Mouse (Mus musculus) embryonic facial prominence, embryonic 15.5 days (tissue): ENCODE results near the gene Phb2. TPM values are rescaled to one million over a fixed set of nuclear protein-coding genes. Genes with fewer than 3 reads are reported as not detected.

Experiments used
- ATAC-seq: fragments of 200-750 bp; cut with Nextera tagmentation; 2 replicates; pipeline ENCODE4 v1.8.0; 2017; ENCODE audit warnings: low read depth, moderate TSS enrichment; ENCODE audit not compliant: insufficient number of reproducible peaks, low FRiP score, low TSS enrichment
- H3K27ac ChIP-seq: fragments of 300-500 bp; sonication (generic); replicated peaks from 2 replicates; pipeline ENCODE4 v1.5.1; 2015; ENCODE audit warnings: mild to moderate bottlenecking, inconsistent platforms
- H3K27me3 ChIP-seq: fragments of 300-500 bp; sonication (generic); 2 replicates; pipeline ENCODE4 v1.6.1; 2015; ENCODE audit warnings: inconsistent platforms
- H3K36me3 ChIP-seq: fragments of 300-500 bp; sonication (generic); 2 replicates; pipeline ENCODE4 v1.6.1; 2015; ENCODE audit warnings: mild to moderate bottlenecking, inconsistent platforms
- H3K4me1 ChIP-seq: fragments of 300-500 bp; sonication (generic); 2 replicates; pipeline ENCODE4 v1.6.1; 2015; ENCODE audit warnings: inconsistent platforms
- H3K4me2 ChIP-seq: fragments of 300-500 bp; sonication (generic); replicated peaks from 2 replicates; pipeline ENCODE4 v1.6.1; 2015; ENCODE audit warnings: mild to moderate bottlenecking, inconsistent platforms
- H3K4me3 ChIP-seq: fragments of 300-500 bp; sonication (generic); replicated peaks from 2 replicates; pipeline ENCODE4 v1.5.1; 2015; ENCODE audit warnings: mild to moderate bottlenecking, inconsistent platforms
- H3K9ac ChIP-seq: fragments of 300-500 bp; sonication (generic); 2 replicates; pipeline ENCODE4 v1.6.1; 2015; ENCODE audit warnings: inconsistent platforms
- H3K9me3 ChIP-seq: fragments of 300-500 bp; sonication (generic); replicated peaks from 2 replicates; pipeline ENCODE4 v1.6.1; 2016; ENCODE audit warnings: inconsistent platforms
- WGBS: fragments of 180-500 bp; shearing (Covaris S2); methylation state at CpG from one replicate; pipeline ENCODE4 v1.1.7; 2015; 5-methylcytosine and 5-hydroxymethylcytosine counted together
- polyA plus RNA-seq: library from polyadenylated mRNA; unstranded; fragments of >200 nt; fragmentation: Nextera tagmentation; extraction: Ambion mirVana; gene quantifications from 2 replicates; pipeline ENCODE4 v1.2.1, GENCODE M21; 2015

The Phb2 gene
- polyA plus RNA-seq, result 301 and 317 TPM in 2 replicates

- peak; percentile 96 for ATAC-seq
- Histone ChIP-seq H3K4me1 (peaks cover 44% of the 10 kb centered on the region), H3K9me3 (no peaks in the 10 kb centered on the region), H3K4me3 (peak within 1 kb of the TSS; percentile 91), H3K4me2 (peak within 1 kb of the TSS; percentile 84), H3K9ac (peak within 1 kb of the TSS; percentile 85), H3K27ac (peak within 1 kb of the TSS; percentile 90), H3K36me3 (peaks cover 45% of the 10 kb centered on the region), H3K27me3 (no peaks in the 10 kb centered on the region)
- under 1% methylated on average over 74 of the region's 76 CpGs for WGBS
Observed at GRCm38 (mm10) chr6:124711824-124712782, at the start of gene Phb2, which contains the start of gene Emg1. TSS of gene Phb2 (plus strand) at chr6:124712336. TSS of gene Emg1 (minus strand) at chr6:124712178.

GRCm38 (mm10) chr6:124662477-124663423 is 49.4 kb upstream of the Phb2 start, which contains the start of gene Lpcat3:
TSS of gene Lpcat3 (plus strand) at chr6:124663027.
- H3K4me3 ChIP-seq, result peak within 1 kb of the TSS; percentile 81
- H3K27me3 ChIP-seq, result no peaks in the 10 kb centered on the region
- ATAC-seq, result peak; percentile 97
- peak within 1 kb of the TSS; percentile 70 for H3K4me2 ChIP-seq
- H3K36me3 ChIP-seq, result 0 out of 2 replicates have a peak, but pooled peaks cover 3% of the 10 kb centered on the region
- peaks cover 9% of the 10 kb centered on the region; the same call in 1 of the 2 replicates for H3K4me1 ChIP-seq
- H3K9me3 ChIP-seq, result no peaks in the 10 kb centered on the region
- H3K27ac ChIP-seq, result peak within 1 kb of the TSS; percentile 88
- H3K9ac ChIP-seq, result peak within 1 kb of the TSS; percentile 57
- 1% methylated on average over 73 of the region's 87 CpGs for WGBS

- Histone ChIP-seq H3K4me1 (peaks cover 9% of the 10 kb centered on the region; the same call in 1 of the 2 replicates), H3K9me3 (no peaks in the 10 kb centered on the region), H3K36me3 (0 out of 2 replicates have a peak, but pooled peaks cover 3% of the 10 kb centered on the region), H3K27me3 (no peaks in the 10 kb centered on the region), H3K4me2 (peak overlapping the region; percentile 70), H3K4me3 (peak overlapping the region; percentile 81), H3K27ac (peak overlapping the region; percentile 88), H3K9ac (peak overlapping the region; percentile 57)
- whole genome bisulfite sequencing, result 19% methylated on average over 13 of the region's 13 CpGs
- ATAC-seq, result no peak
Observed at GRCm38 (mm10) chr6:124663424-124663795, 48.7 kb upstream of the Phb2 start.

GRCm38 (mm10) chr6:124664256-124664655 is 47.9 kb upstream of the Phb2 start:
- WGBS, result 70% methylated on average over 7 of the region's 7 CpGs
- Histone ChIP-seq H3K9me3 (no peaks in the 10 kb centered on the region), H3K4me1 (peaks cover 9% of the 10 kb centered on the region; the same call in 1 of the 2 replicates), H3K4me3 (0 out of 2 replicates have a peak overlapping the region, but pooled peaks have one; percentile 81), H3K36me3 (0 out of 2 replicates have a peak, but pooled peaks cover 3% of the 10 kb centered on the region), H3K4me2 (peak overlapping the region; percentile 70; the same call in 1 of the 2 replicates), H3K27me3 (no peaks in the 10 kb centered on the region), H3K27ac (no peak overlapping the region), H3K9ac (no peak overlapping the region)
- ATAC-seq, result no peak

GRCm38 (mm10) chr6:124665011-124665410 is 47.1 kb upstream of the Phb2 start:
- Histone ChIP-seq H3K9me3 (no peaks in the 10 kb centered on the region), H3K4me3 (no peak overlapping the region), H3K27ac (no peak overlapping the region), H3K27me3 (no peaks in the 10 kb centered on the region), H3K36me3 (0 out of 2 replicates have a peak, but pooled peaks cover 3% of the 10 kb centered on the region), H3K4me1 (peaks cover 9% of the 10 kb centered on the region; the same call in 1 of the 2 replicates), H3K9ac (no peak overlapping the region), H3K4me2 (no peak overlapping the region)
- 91% methylated on average over 10 of the region's 10 CpGs for WGBS
- ATAC-seq, result no peak

- H3K36me3 ChIP-seq, result peaks cover 5% of the 10 kb centered on the region; the same call in 1 of the 2 replicates
- no peak overlapping the region for H3K4me3 ChIP-seq
- no peak overlapping the region for H3K9ac ChIP-seq
- H3K4me1 ChIP-seq, result 0 out of 2 replicates have a peak, but pooled peaks cover 9% of the 10 kb centered on the region
- WGBS, result 85% methylated on average over 11 of the region's 11 CpGs
- ATAC-seq, result no peak
- H3K27ac ChIP-seq, result no peak overlapping the region
- no peaks in the 10 kb centered on the region for H3K9me3 ChIP-seq
- H3K4me2 ChIP-seq, result no peak overlapping the region
- no peaks in the 10 kb centered on the region for H3K27me3 ChIP-seq
Observed at GRCm38 (mm10) chr6:124669234-124669859, 42.8 kb upstream of the Phb2 start.

- WGBS, result 91% methylated on average over 7 of the region's 7 CpGs
- peaks cover 7% of the 10 kb centered on the region; the same call in 1 of the 2 replicates for H3K36me3 ChIP-seq
- no peak overlapping the region for H3K4me2 ChIP-seq
- H3K4me1 ChIP-seq, result 0 out of 2 replicates have a peak, but pooled peaks cover 9% of the 10 kb centered on the region
- no peak overlapping the region for H3K27ac ChIP-seq
- H3K9ac ChIP-seq, result no peak overlapping the region
- no peak overlapping the region for H3K4me3 ChIP-seq
- H3K9me3 ChIP-seq, result no peaks in the 10 kb centered on the region
- no peaks in the 10 kb centered on the region for H3K27me3 ChIP-seq
- no peak for ATAC-seq
Observed at GRCm38 (mm10) chr6:124670281-124670900, 41.7 kb upstream of the Phb2 start.

- H3K27me3 ChIP-seq, result no peaks in the 10 kb centered on the region
- H3K4me2 ChIP-seq, result no peak overlapping the region
- no peaks in the 10 kb centered on the region for H3K9me3 ChIP-seq
- no peak overlapping the region for H3K9ac ChIP-seq
- ATAC-seq, result no peak
- H3K36me3 ChIP-seq, result peaks cover 4% of the 10 kb centered on the region; the same call in 1 of the 2 replicates
- 0 out of 2 replicates have a peak, but pooled peaks cover 9% of the 10 kb centered on the region for H3K4me1 ChIP-seq
- H3K4me3 ChIP-seq, result no peak overlapping the region
- 54% methylated on average over 6 of the region's 6 CpGs for WGBS
- no peak overlapping the region for H3K27ac ChIP-seq
Observed at GRCm38 (mm10) chr6:124672100-124672499, 40.0 kb upstream of the Phb2 start.

- Histone ChIP-seq H3K27ac (no peak overlapping the region), H3K27me3 (no peaks in the 10 kb centered on the region), H3K4me2 (no peak overlapping the region), H3K36me3 (peaks cover 4% of the 10 kb centered on the region; the same call in 1 of the 2 replicates), H3K4me1 (0 out of 2 replicates have a peak, but pooled peaks cover 9% of the 10 kb centered on the region), H3K9ac (no peak overlapping the region), H3K9me3 (no peaks in the 10 kb centered on the region), H3K4me3 (no peak overlapping the region)
- no peak for ATAC-seq
- WGBS, result 83% methylated on average over 9 of the region's 9 CpGs
Observed at GRCm38 (mm10) chr6:124673619-124674018, 38.5 kb upstream of the Phb2 start.

- H3K27me3 ChIP-seq, result no peaks in the 10 kb centered on the region
- H3K4me2 ChIP-seq, result no peak overlapping the region
- no peak overlapping the region for H3K27ac ChIP-seq
- peaks cover 4% of the 10 kb centered on the region; the same call in 1 of the 2 replicates for H3K36me3 ChIP-seq
- no peak for ATAC-seq
- no peak overlapping the region for H3K9ac ChIP-seq
- 0 out of 2 replicates have a peak, but pooled peaks cover 9% of the 10 kb centered on the region for H3K4me1 ChIP-seq
- WGBS, result 97% methylated on average over 7 of the region's 7 CpGs
- no peak overlapping the region for H3K4me3 ChIP-seq
- H3K9me3 ChIP-seq, result no peaks in the 10 kb centered on the region
Observed at GRCm38 (mm10) chr6:124674591-124674990, 37.5 kb upstream of the Phb2 start.
